Mouse (Mus musculus): ENCODE results near the gene Gm21319.
"Not testable (repeated sequence)": the region's sequence is repeated elsewhere in the genome, so short reads cannot be mapped to it uniquely, and the experiment has no call there.

Gm21319 gene
- long read RNA-seq, experiment 1 = 0 reads
- long read RNA-seq, experiment 2 = 0 reads

GRCm38 (mm10) chr12:87775655-87776054, at the start of gene Gm21319:
Gm21319 (minus strand) TSS chr12:87775755.
- intact Hi-C loops (cut with DNase I) = not testable (repeated sequence)

- intact Hi-C loops (cut with DNase I) = not testable (repeated sequence)
These were observed 40.7 kb upstream of the Gm21319 start, which contains the start of gene BB287469 for GRCm38 (mm10) chr12:87816277-87816676. BB287469 (plus strand) TSS chr12:87816577.

GRCm38 (mm10) chr12:87797971-87798370, 22.4 kb upstream of the Gm21319 start:
- intact Hi-C loops (cut with DNase I) = not testable (repeated sequence)

- intact Hi-C loops (cut with DNase I) = not testable (repeated sequence)
These were observed 19.7 kb upstream of the Gm21319 start, which contains the start of gene Gm21936 for GRCm38 (mm10) chr12:87795212-87795611. Gm21936 (plus strand) TSS chr12:87795512.
